Mouse (Mus musculus): ENCODE results near the gene Zfp830. TPM values are rescaled to one million over a fixed set of nuclear protein-coding genes. Genes with fewer than 3 reads are reported as not detected.
A peak's percentile ranks its signal among the peaks of the same experiment; 100 is the strongest.

Gene Zfp830
- polyA plus RNA-seq (2016; fragmentation: Nextera tagmentation; extraction: Ambion mirVana) = 36.9 and 38.7 TPM in 2 replicates

DNA sequence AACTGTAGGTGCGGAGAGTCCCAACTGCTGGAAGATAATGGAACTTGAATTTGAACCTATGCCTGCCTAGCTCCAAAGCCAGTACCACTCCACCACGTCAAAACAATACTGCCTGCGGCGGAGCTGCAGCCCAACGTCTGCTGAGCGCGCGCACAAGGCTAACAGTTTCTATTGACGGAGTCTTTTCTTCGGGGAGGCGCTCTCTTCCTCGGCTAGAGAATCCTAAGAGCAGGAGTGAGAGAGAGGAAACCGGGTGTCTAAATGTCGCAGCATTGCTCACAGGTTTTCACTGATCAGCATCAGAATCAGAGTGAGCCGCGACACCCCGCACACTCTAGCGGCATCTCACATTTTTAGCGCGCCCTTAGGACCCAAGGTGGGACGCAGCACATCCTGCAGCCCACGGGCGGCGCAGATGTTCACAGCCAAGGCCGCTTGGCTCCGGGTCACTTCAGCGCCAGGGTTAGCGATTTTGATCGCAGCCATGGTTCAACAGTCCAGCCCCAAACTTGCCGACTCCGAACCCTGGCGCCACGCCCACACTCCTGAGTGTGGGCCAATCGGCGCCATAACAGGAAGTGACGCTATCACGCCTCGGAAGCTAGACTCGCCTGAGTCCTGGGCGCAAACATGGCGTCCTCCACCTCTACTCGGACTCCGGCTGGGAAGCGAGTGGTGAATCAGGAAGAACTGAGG, at the start of gene Zfp830, which contains the start of gene Cct6b:
Gene Zfp830, plus strand, starts transcription at position 604 of the 696 bp plus-strand sequence.
Gene Cct6b, minus strand, starts transcription at position 580 of the 696 bp plus-strand sequence.
- H3K36me3 ChIP-seq (replicated peaks) = peaks cover 26% of the 10 kb centered on the region
- H3K27ac ChIP-seq = peak within 1 kb of the TSS; percentile 89
- WGBS = under 1% methylated on average over 44 of the region's 44 CpGs

DNA sequence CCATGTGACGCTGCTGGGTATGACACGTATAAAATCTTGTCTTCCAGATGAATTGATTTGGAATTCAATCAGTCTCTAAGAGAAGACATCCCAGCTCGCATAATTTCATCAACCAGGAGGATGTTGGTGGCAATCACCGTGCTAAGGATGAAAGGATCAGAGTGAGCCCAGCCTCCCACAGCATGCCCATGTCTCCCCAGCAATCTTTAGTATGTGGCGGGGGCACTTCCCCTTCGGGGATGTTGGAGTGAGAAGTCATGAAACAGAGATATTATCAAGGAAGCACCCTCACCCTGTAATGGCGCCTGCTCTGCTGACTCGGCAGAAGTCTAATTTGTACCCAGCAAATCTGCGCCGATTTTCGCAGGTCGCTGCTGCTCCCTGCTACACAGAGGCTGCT, 44.9 kb upstream of the Zfp830 start:
- no peaks in the 10 kb centered on the region for H3K27me3 ChIP-seq (ENCODE audit: poor library complexity, severe bottlenecking)
- no peak overlapping the region for H3K27ac ChIP-seq
- H3K9me3 ChIP-seq = no peaks in the 10 kb centered on the region
- no peak for DNase-seq (ENCODE audit: extremely low spot score, low spot score)
- H3K36me3 ChIP-seq (replicated peaks) = no peaks in the 10 kb centered on the region
- no peaks in the 10 kb centered on the region for H3K4me1 ChIP-seq
- no peak overlapping the region for H3K4me3 ChIP-seq
- WGBS = 90% methylated on average over 12 of the region's 12 CpGs

More for the DNA sequence above, at the start of gene Zfp830, which contains the start of gene Cct6b:
- Histone ChIP-seq H3K4me1 (peaks cover 26% of the 10 kb centered on the region), H3K4me3 (peak within 1 kb of the TSS; percentile 82), H3K27me3 (ENCODE audit: poor library complexity, severe bottlenecking) (no peaks in the 10 kb centered on the region), H3K9me3 (no peaks in the 10 kb centered on the region; the same call in 1 of the 2 replicates)
- peak; percentile 93 for DNase-seq (ENCODE audit: extremely low spot score, low spot score)

GRCm38 (mm10) chr11:82726862-82727261, 37.3 kb upstream of the Zfp830 start:
- H3K4me1 ChIP-seq = no peaks in the 10 kb centered on the region
- H3K27ac ChIP-seq = no peak overlapping the region
- 95% methylated on average over 2 of the region's 2 CpGs for WGBS
- DNase-seq (ENCODE audit: extremely low spot score, low spot score) = no peak
- H3K27me3 ChIP-seq (ENCODE audit: poor library complexity, severe bottlenecking) = no peaks in the 10 kb centered on the region
- H3K36me3 ChIP-seq (replicated peaks) = no peaks in the 10 kb centered on the region
- peaks cover 3% of the 10 kb centered on the region; the same call in 1 of the 2 replicates for H3K9me3 ChIP-seq
- H3K4me3 ChIP-seq = no peak overlapping the region

- H3K9me3 ChIP-seq = no peaks in the 10 kb centered on the region
These were observed 29.9 kb upstream of the Zfp830 start for GRCm38 (mm10) chr11:82734227-82734626.

DNA sequence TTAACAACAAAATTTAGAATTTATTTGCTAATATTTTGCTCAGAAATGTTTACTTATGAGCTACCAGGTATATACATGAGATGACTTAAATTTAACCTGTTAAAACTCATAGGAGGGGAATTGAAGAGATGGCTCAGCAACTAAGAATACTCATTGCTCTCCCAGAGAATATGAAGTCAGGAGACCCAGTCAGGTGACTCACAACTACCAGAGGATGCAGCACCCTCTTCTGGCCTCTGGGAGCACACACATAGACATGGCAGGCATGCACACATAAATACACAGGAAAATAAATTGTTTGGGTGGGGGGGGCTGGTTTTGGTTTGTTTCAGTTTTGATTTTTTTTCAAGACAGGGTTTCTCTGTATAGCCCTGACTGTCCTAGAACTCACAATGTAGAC, 25.1 kb upstream of the Zfp830 start:
- DNase-seq (ENCODE audit: extremely low spot score, low spot score) = no peak
- Histone ChIP-seq H3K27ac (no peak overlapping the region), H3K4me1 (no peaks in the 10 kb centered on the region), H3K9me3 (no peaks in the 10 kb centered on the region), H3K36me3 (replicated peaks) (no peaks in the 10 kb centered on the region), H3K27me3 (ENCODE audit: poor library complexity, severe bottlenecking) (no peaks in the 10 kb centered on the region), H3K4me3 (no peak overlapping the region)

More at GRCm38 (mm10) chr11:82734227-82734626, 29.9 kb upstream of the Zfp830 start:
- Histone ChIP-seq H3K27ac (no peak overlapping the region), H3K4me1 (no peaks in the 10 kb centered on the region), H3K36me3 (replicated peaks) (no peaks in the 10 kb centered on the region), H3K4me3 (no peak overlapping the region), H3K27me3 (ENCODE audit: poor library complexity, severe bottlenecking) (no peaks in the 10 kb centered on the region)
- no peak for DNase-seq (ENCODE audit: extremely low spot score, low spot score)

GRCm38 (mm10) chr11:82746138-82746537, 18.0 kb upstream of the Zfp830 start:
- no peaks in the 10 kb centered on the region for H3K9me3 ChIP-seq
- WGBS = 38% methylated on average over 6 of the region's 6 CpGs
- H3K27me3 ChIP-seq (ENCODE audit: poor library complexity, severe bottlenecking) = no peaks in the 10 kb centered on the region
- H3K4me1 ChIP-seq = no peaks in the 10 kb centered on the region
- no peak overlapping the region for H3K27ac ChIP-seq
- no peak overlapping the region for H3K4me3 ChIP-seq
- H3K36me3 ChIP-seq (replicated peaks) = no peaks in the 10 kb centered on the region
- no peak for DNase-seq (ENCODE audit: extremely low spot score, low spot score)

DNA sequence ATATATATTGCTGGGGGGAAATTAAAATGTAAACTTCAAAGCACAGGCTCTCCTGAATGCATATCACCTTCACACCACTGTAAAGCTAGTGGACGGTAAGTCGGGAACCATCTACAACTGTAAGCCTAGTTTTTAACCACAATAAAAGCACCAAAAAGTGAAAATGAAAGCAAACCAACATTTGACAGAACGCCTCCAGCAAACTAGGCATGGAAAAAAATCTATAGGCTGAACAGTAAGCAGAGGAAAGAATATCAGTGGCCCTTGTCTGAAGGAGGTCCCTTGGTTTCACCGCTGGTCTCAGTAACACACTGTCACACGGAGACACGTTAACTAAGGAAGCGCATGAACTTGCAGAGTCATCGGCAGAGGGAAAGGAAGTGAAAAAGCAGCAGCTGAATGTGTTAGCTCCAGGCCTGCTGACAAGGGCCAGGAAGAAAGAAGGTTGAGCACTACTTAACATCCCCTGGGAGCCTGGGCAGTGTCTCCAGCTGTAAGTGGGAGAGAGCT, 17.2 kb upstream of the Zfp830 start:
- no peaks in the 10 kb centered on the region for H3K27me3 ChIP-seq (ENCODE audit: poor library complexity, severe bottlenecking)
- no peaks in the 10 kb centered on the region for H3K36me3 ChIP-seq (replicated peaks)
- no peak overlapping the region for H3K27ac ChIP-seq
- no peaks in the 10 kb centered on the region for H3K4me1 ChIP-seq
- no peak for DNase-seq (ENCODE audit: extremely low spot score, low spot score)
- no peak overlapping the region for H3K4me3 ChIP-seq
- H3K9me3 ChIP-seq = no peaks in the 10 kb centered on the region
- WGBS = 87% methylated on average over 8 of the region's 8 CpGs

DNA sequence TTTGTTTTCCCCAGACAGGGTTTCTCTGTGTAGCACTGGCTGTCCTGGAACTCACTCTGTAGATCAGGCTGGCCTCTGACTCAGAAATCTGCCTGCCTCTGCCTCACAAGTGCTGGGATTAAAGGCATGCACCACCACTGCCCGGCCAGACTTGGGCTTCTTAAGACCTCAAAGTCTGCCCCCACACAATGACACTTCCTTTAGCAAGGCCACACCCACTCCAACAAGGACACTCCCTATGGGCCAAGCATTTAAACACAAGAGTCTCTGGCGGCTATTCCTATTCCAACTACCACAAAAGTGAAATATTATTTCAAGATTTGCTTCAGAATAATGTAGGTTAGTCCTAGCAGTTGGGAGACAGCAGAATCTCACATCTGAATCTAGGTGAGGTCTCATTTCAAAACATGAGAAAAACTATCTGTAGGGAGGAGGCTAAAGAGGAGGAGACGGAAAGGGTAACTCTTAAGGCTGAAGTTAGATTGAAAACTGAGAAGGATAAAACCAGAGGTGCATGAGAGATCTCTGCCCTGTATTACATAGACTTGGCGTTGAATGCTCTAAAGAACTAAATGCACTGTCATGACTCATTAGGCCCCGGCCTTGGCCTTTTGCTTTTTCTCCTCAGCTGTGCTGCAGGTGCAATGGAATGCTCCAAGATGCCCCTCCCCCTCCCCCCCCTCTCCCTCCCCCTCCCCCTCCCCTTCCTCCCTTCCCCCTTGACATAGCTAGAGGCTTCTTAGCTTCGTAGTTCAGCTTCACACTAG, 11.6 kb upstream of the Zfp830 start:
- 81% methylated on average over 5 of the region's 6 CpGs for WGBS
- DNase-seq (ENCODE audit: extremely low spot score, low spot score) = no peak
- Histone ChIP-seq H3K4me3 (no peak overlapping the region), H3K27ac (no peak overlapping the region), H3K27me3 (ENCODE audit: poor library complexity, severe bottlenecking) (no peaks in the 10 kb centered on the region), H3K36me3 (replicated peaks) (no peaks in the 10 kb centered on the region), H3K9me3 (no peaks in the 10 kb centered on the region), H3K4me1 (no peaks in the 10 kb centered on the region)

DNA sequence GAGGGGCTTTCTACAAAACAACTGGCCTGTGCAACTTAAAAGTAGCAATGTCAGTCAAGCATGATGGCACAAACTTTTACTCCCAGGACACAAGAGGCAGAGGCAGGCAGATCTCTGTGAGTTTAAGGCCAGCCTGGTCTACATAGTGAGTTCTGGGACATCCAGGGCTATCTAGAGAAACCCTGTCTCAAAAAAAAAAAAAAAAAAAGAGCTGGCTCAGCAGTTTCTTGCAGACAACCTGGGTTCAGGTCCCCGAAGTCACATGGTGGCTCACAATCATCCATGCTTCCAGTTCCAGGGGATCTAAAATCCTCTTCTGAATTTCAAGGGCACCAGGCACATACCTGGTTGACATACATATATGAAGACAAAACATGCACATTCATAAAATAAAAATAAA, 8.2 kb upstream of the Zfp830 start:
- Histone ChIP-seq H3K27ac (no peak overlapping the region), H3K4me3 (no peak overlapping the region), H3K4me1 (no peaks in the 10 kb centered on the region), H3K27me3 (ENCODE audit: poor library complexity, severe bottlenecking) (no peaks in the 10 kb centered on the region), H3K36me3 (replicated peaks) (no peaks in the 10 kb centered on the region), H3K9me3 (no peaks in the 10 kb centered on the region)
- no peak for DNase-seq (ENCODE audit: extremely low spot score, low spot score)
- WGBS = 96% methylated on average over 1 of the region's 1 CpGs

GRCm38 (mm10) chr11:82762286-82762829, 1.8 kb upstream of the Zfp830 start:
- H3K27ac ChIP-seq = no peak overlapping the region
- H3K36me3 ChIP-seq (replicated peaks) = peaks cover 15% of the 10 kb centered on the region
- DNase-seq (ENCODE audit: extremely low spot score, low spot score) = no peak
- no peak overlapping the region for H3K4me3 ChIP-seq
- H3K9me3 ChIP-seq = no peaks in the 10 kb centered on the region; the same call in 1 of the 2 replicates
- WGBS = 87% methylated on average over 6 of the region's 6 CpGs
- no peaks in the 10 kb centered on the region for H3K27me3 ChIP-seq (ENCODE audit: poor library complexity, severe bottlenecking)
- peaks cover 26% of the 10 kb centered on the region for H3K4me1 ChIP-seq

GRCm38 (mm10) chr11:82763261-82763660, 884 bp upstream of the Zfp830 start:
- H3K36me3 ChIP-seq (replicated peaks) = peaks cover 20% of the 10 kb centered on the region
- 18% methylated on average over 4 of the region's 4 CpGs for WGBS
- H3K9me3 ChIP-seq = no peaks in the 10 kb centered on the region; the same call in 1 of the 2 replicates
- H3K27me3 ChIP-seq (ENCODE audit: poor library complexity, severe bottlenecking) = no peaks in the 10 kb centered on the region
- H3K4me1 ChIP-seq = peaks cover 26% of the 10 kb centered on the region
- peak overlapping the region; percentile 82 for H3K4me3 ChIP-seq
- H3K27ac ChIP-seq = peak overlapping the region; percentile 89
- no peak for DNase-seq (ENCODE audit: extremely low spot score, low spot score)

- peak overlapping the region; percentile 82 for H3K4me3 ChIP-seq
- no peaks in the 10 kb centered on the region for H3K27me3 ChIP-seq (ENCODE audit: poor library complexity, severe bottlenecking)
- no peak for DNase-seq (ENCODE audit: extremely low spot score, low spot score)
- no peaks in the 10 kb centered on the region; the same call in 1 of the 2 replicates for H3K9me3 ChIP-seq
- peaks cover 32% of the 10 kb centered on the region for H3K36me3 ChIP-seq (replicated peaks)
- H3K27ac ChIP-seq = peak overlapping the region; percentile 89
- under 1% methylated on average over 28 of the region's 28 CpGs for WGBS
- H3K4me1 ChIP-seq = peaks cover 26% of the 10 kb centered on the region
These were observed 336 bp downstream of the Zfp830 start for GRCm38 (mm10) chr11:82764438-82764924.
